Mouse (Mus musculus): ENCODE data around the gene Ccdc194. TPM values are rescaled to one million over a fixed set of nuclear protein-coding genes. Genes with fewer than 3 reads are reported as not detected.

Gene Ccdc194
- polyA plus RNA-seq, 1 experiment from 2014 or later = not detected

- WGBS = under 1% methylated on average over 33 of the region's 33 CpGs
- Histone ChIP-seq H3K4me1 (replicated peaks; ENCODE audit: control insufficient read depth, insufficient read depth, low read length) (peaks cover 45% of the 10 kb centered on the region), H3K27ac (ENCODE audit: low read length) (peak within 1 kb of the TSS; percentile 64)
These were observed 37.6 kb downstream of the Ccdc194 start, which contains the start of gene Gtpbp3 for GRCm38 (mm10) chr8:71487691-71488445. TSS of gene Gtpbp3 (plus strand) at chr8:71488103.

DNA sequence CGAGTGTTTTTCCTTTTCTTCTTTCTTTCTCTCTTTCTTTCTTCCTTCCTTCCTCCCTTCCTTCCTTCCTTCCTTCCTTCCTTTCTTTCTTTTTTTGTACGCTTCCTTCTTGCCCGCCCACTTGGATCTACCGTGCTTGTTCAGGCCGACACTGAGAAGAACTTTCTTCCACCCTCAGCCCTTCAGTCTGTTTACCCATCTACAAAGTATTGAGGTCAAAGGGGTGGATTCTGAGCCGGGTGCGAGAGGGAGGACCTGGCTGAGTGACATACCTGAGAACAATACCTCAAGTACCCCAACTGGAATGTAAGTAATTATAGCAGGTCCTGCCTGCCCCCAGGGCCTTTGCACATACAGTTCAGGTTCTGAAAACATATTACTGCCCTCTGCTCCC is 39.4 kb downstream of the Ccdc194 start:
- ATAC-seq = no peak
- WGBS = 12% methylated on average over 7 of the region's 7 CpGs
- H3K4me3 ChIP-seq (replicated peaks; ENCODE audit: low read length) = peak overlapping the region; percentile 83
- peak overlapping the region; percentile 84 for H3K4me2 ChIP-seq (ENCODE audit: low read length)
- H3K36me3 ChIP-seq (ENCODE audit: control insufficient read depth, insufficient read depth) = peaks cover 5% of the 10 kb centered on the region; the same call in 1 of the 2 replicates
- peaks cover 45% of the 10 kb centered on the region for H3K4me1 ChIP-seq (replicated peaks; ENCODE audit: control insufficient read depth, insufficient read depth, low read length)
- H3K9ac ChIP-seq (replicated peaks; ENCODE audit: low read depth, low read length) = peak overlapping the region; percentile 50
- H3K9me3 ChIP-seq (ENCODE audit: control insufficient read depth, low read length) = no peaks in the 10 kb centered on the region
- H3K27ac ChIP-seq (ENCODE audit: low read length) = peak overlapping the region; percentile 66
- no peaks in the 10 kb centered on the region for H3K27me3 ChIP-seq (replicated peaks; ENCODE audit: control insufficient read depth, insufficient read depth, low read length)

More at GRCm38 (mm10) chr8:71487691-71488445, 37.6 kb downstream of the Ccdc194 start, which contains the start of gene Gtpbp3:
- H3K36me3 ChIP-seq (ENCODE audit: control insufficient read depth, insufficient read depth) = peaks cover 3% of the 10 kb centered on the region; the same call in 1 of the 2 replicates
- H3K27me3 ChIP-seq (replicated peaks; ENCODE audit: control insufficient read depth, insufficient read depth, low read length) = no peaks in the 10 kb centered on the region
- peak; percentile 36 for ATAC-seq
- H3K4me3 ChIP-seq (replicated peaks; ENCODE audit: low read length) = peak within 1 kb of the TSS; percentile 76
- H3K9me3 ChIP-seq (ENCODE audit: control insufficient read depth, low read length) = no peaks in the 10 kb centered on the region
- peak within 1 kb of the TSS; percentile 98 for H3K4me2 ChIP-seq (ENCODE audit: low read length)
- H3K9ac ChIP-seq (replicated peaks; ENCODE audit: low read depth, low read length) = peak within 1 kb of the TSS; percentile 66

- H3K9me3 ChIP-seq (ENCODE audit: control insufficient read depth, low read length) = no peaks in the 10 kb centered on the region
- H3K4me3 ChIP-seq (replicated peaks; ENCODE audit: low read length) = peak within 1 kb of the TSS; percentile 83
- H3K4me1 ChIP-seq (replicated peaks; ENCODE audit: control insufficient read depth, insufficient read depth, low read length) = peaks cover 45% of the 10 kb centered on the region
- ATAC-seq = peak; percentile 86
- peak within 1 kb of the TSS; percentile 100 for H3K9ac ChIP-seq (replicated peaks; ENCODE audit: low read depth, low read length)
- H3K27ac ChIP-seq (ENCODE audit: low read length) = peak within 1 kb of the TSS; percentile 86
- peak within 1 kb of the TSS; percentile 84 for H3K4me2 ChIP-seq (ENCODE audit: low read length)
- 4% methylated on average over 58 of the region's 58 CpGs for WGBS
- H3K27me3 ChIP-seq (replicated peaks; ENCODE audit: control insufficient read depth, insufficient read depth, low read length) = no peaks in the 10 kb centered on the region
- peaks cover 5% of the 10 kb centered on the region; the same call in 1 of the 2 replicates for H3K36me3 ChIP-seq (ENCODE audit: control insufficient read depth, insufficient read depth)
These were observed 40.1 kb downstream of the Ccdc194 start, which contains the start of gene Ano8 for GRCm38 (mm10) chr8:71485142-71486135. TSS of gene Ano8 (minus strand) at chr8:71485963.

DNA sequence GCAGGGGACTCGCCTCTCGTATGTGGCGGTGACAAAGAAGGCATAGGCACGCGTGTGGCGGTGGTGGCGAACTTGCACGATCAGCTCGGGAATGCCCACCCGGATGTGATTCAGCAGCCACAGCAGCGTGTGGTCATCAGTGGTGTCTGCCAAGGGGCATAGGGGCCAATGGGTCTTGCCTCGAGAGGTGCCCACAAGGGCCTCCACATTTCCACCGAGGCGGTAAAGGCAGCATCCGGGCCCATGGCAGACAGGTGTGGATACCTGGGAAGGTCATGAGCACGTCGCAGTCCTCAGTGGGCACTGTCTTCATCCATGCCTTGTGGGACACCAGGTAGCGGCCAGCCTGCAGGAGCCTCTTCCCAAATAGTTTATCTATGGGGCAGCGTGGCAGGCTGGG is 40.8 kb downstream of the Ccdc194 start:
- Histone ChIP-seq H3K27me3 (replicated peaks; ENCODE audit: control insufficient read depth, insufficient read depth, low read length) (no peaks in the 10 kb centered on the region), H3K9ac (replicated peaks; ENCODE audit: low read depth, low read length) (peak overlapping the region; percentile 100), H3K36me3 (ENCODE audit: control insufficient read depth, insufficient read depth) (peaks cover 5% of the 10 kb centered on the region; the same call in 1 of the 2 replicates), H3K4me3 (replicated peaks; ENCODE audit: low read length) (peak overlapping the region; percentile 83), H3K9me3 (ENCODE audit: control insufficient read depth, low read length) (no peaks in the 10 kb centered on the region), H3K4me2 (ENCODE audit: low read length) (peak overlapping the region; percentile 84), H3K27ac (ENCODE audit: low read length) (no peak overlapping the region), H3K4me1 (replicated peaks; ENCODE audit: control insufficient read depth, insufficient read depth, low read length) (peaks cover 45% of the 10 kb centered on the region)
- ATAC-seq = no peak
- 92% methylated on average over 19 of the region's 19 CpGs for WGBS

DNA sequence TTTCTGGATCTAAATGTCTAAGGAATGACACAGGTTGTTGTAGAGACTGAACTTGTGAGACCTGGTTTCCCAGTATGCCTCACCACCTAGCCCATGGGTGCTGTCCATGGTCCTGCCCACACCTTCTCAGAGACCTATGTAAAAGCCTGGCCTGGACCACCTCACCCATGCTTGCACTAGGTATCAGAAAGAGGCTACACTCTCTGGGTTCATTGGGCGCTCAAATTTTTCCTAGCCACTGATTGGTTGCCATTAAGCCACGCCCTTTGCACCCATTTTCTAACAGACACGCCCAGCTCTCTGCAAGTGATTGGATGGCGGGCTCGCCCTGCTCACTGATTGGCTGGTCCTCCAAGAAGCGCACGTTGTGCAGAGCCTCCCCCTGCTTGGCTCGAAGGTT is 41.6 kb downstream of the Ccdc194 start:
- no peak overlapping the region for H3K4me2 ChIP-seq (ENCODE audit: low read length)
- no peak overlapping the region for H3K27ac ChIP-seq (ENCODE audit: low read length)
- 49% methylated on average over 8 of the region's 8 CpGs for WGBS
- no peaks in the 10 kb centered on the region for H3K9me3 ChIP-seq (ENCODE audit: control insufficient read depth, low read length)
- no peak overlapping the region for H3K9ac ChIP-seq (replicated peaks; ENCODE audit: low read depth, low read length)
- peaks cover 37% of the 10 kb centered on the region for H3K4me1 ChIP-seq (replicated peaks; ENCODE audit: control insufficient read depth, insufficient read depth, low read length)
- no peak for ATAC-seq
- peaks cover 12% of the 10 kb centered on the region for H3K36me3 ChIP-seq (ENCODE audit: control insufficient read depth, insufficient read depth)
- no peak overlapping the region for H3K4me3 ChIP-seq (replicated peaks; ENCODE audit: low read length)
- H3K27me3 ChIP-seq (replicated peaks; ENCODE audit: control insufficient read depth, insufficient read depth, low read length) = no peaks in the 10 kb centered on the region

GRCm38 (mm10) chr8:71478943-71479342 is 46.6 kb downstream of the Ccdc194 start:
- Histone ChIP-seq H3K27me3 (replicated peaks; ENCODE audit: control insufficient read depth, insufficient read depth, low read length) (no peaks in the 10 kb centered on the region), H3K36me3 (ENCODE audit: control insufficient read depth, insufficient read depth) (peaks cover 20% of the 10 kb centered on the region), H3K9ac (replicated peaks; ENCODE audit: low read depth, low read length) (no peak overlapping the region), H3K4me3 (replicated peaks; ENCODE audit: low read length) (no peak overlapping the region), H3K27ac (ENCODE audit: low read length) (no peak overlapping the region), H3K4me2 (ENCODE audit: low read length) (no peak overlapping the region), H3K4me1 (replicated peaks; ENCODE audit: control insufficient read depth, insufficient read depth, low read length) (peaks cover 27% of the 10 kb centered on the region), H3K9me3 (ENCODE audit: control insufficient read depth, low read length) (no peaks in the 10 kb centered on the region)
- ATAC-seq = no peak
- 96% methylated on average over 11 of the region's 11 CpGs for WGBS

- peaks cover 17% of the 10 kb centered on the region for H3K4me1 ChIP-seq (replicated peaks; ENCODE audit: control insufficient read depth, insufficient read depth, low read length)
- H3K36me3 ChIP-seq (ENCODE audit: control insufficient read depth, insufficient read depth) = peaks cover 23% of the 10 kb centered on the region
- H3K4me2 ChIP-seq (ENCODE audit: low read length) = peak overlapping the region; percentile 64
- H3K4me3 ChIP-seq (replicated peaks; ENCODE audit: low read length) = peak overlapping the region; percentile 56
- peak overlapping the region; percentile 93 for H3K27ac ChIP-seq (ENCODE audit: low read length)
- H3K27me3 ChIP-seq (replicated peaks; ENCODE audit: control insufficient read depth, insufficient read depth, low read length) = no peaks in the 10 kb centered on the region
- ATAC-seq = peak; percentile 4; the same call in 1 of the 2 replicates
- no peaks in the 10 kb centered on the region for H3K9me3 ChIP-seq (ENCODE audit: control insufficient read depth, low read length)
- peak overlapping the region; percentile 66 for H3K9ac ChIP-seq (replicated peaks; ENCODE audit: low read depth, low read length)
- WGBS = 31% methylated on average over 14 of the region's 14 CpGs
These were observed 48.2 kb downstream of the Ccdc194 start for GRCm38 (mm10) chr8:71477196-71477845.

DNA sequence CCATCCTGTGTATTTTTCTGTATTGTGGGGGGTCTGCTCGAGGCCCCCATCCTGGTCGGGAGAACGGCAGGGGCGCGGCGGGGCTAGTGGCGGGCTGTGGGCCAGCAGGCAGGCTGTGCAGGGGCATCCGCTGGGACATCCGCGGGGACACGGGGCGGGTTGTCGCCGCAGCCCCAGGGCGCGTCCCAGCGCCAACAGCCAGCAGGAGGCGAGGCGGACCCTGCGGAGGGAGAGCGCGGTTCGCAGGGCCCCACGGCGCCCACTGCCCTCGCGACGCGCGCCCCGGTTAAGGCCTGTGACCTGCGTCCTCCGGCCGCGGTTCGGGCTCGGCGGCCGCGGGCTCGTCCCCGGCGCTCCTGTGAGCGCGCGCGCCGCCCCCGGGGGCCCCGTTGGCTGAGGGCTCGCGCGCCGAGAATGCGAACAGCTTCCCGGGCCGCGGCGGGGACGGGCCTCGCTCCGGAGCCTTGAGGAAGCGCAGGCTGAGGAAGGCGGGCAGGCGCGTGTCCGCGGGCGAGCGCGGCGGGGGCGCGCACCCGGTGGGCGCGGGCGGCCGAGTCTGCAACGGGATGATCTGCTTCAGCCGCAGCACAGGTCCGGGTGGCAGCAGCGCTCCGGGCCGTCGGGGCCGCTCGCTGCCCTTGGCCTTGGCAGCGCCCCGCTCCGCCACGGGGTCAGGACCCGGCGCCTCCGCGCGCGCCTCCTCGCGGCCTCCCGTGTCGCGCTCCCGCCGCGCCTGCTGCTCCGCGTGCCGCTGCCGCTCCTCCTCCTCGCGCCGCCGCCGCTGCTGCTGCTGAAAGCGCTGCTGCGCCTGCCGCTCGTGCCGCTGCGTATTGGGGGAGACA is 49.2 kb downstream of the Ccdc194 start:
- peak overlapping the region; percentile 93 for H3K27ac ChIP-seq (ENCODE audit: low read length)
- H3K9me3 ChIP-seq (ENCODE audit: control insufficient read depth, low read length) = no peaks in the 10 kb centered on the region
- H3K4me2 ChIP-seq (ENCODE audit: low read length) = peak overlapping the region; percentile 64
- H3K4me3 ChIP-seq (replicated peaks; ENCODE audit: low read length) = peak overlapping the region; percentile 56
- peaks cover 17% of the 10 kb centered on the region for H3K4me1 ChIP-seq (replicated peaks; ENCODE audit: control insufficient read depth, insufficient read depth, low read length)
- no peaks in the 10 kb centered on the region for H3K27me3 ChIP-seq (replicated peaks; ENCODE audit: control insufficient read depth, insufficient read depth, low read length)
- peaks cover 18% of the 10 kb centered on the region for H3K36me3 ChIP-seq (ENCODE audit: control insufficient read depth, insufficient read depth)
- peak overlapping the region; percentile 66 for H3K9ac ChIP-seq (replicated peaks; ENCODE audit: low read depth, low read length)
- WGBS = under 1% methylated on average over 90 of the region's 121 CpGs
- ATAC-seq = peak; percentile 75

Data from forebrain, embryonic 16.5 days (tissue).